14 mouse cellular contexts compared by ENCODE assay signal in genomic region chr6:140152418-140153176, GRCm38 (mm10).
A peak's percentile ranks its signal among the peaks of the same experiment; 100 is the strongest.
DNase-seq lines count a peak whose midpoint lies in the region; ATAC-seq and TF ChIP-seq lines count a peak whose summit lies in the region.
"Had no signal": no experiment of that assay in that cellular context is flagged by ENCODE, and none has a peak within 500 bp of the region (broad histone marks: within the 10 kb centered on the region; RNA-seq: fewer than 3 reads in every experiment).

No protein-coding gene starts in this region.

- no peak for DNase-seq in stomach, postnatal 0 days (ENCODE audit: low spot score)
- peak; percentile 33 to 83 for DNase-seq in layer of hippocampus, adult 18-20 months (ENCODE audit: low spot score in 2 of 2)
- peak; percentile 30 to 56 for DNase-seq in left cerebral cortex, postnatal 10 days (ENCODE audit: extremely low spot score in 1 of 2, low spot score in 2 of 2)
- DNase-seq in right cerebral cortex, postnatal 36 days (ENCODE audit: low spot score in 2 of 2), result peak; percentile 34 to 56
- DNase-seq in kidney, adult 11 months, result no peak
- DNase-seq in lung, postnatal 25 days (ENCODE audit: low spot score), result no peak
- no peak for DNase-seq in embryo, embryonic 11 days
- DNase-seq: cerebellum, postnatal 10 days; kidney, adult 2 months; liver had no signal

- WGBS in stomach, embryonic 14.5 days, result 47% methylated on average over 10 of the region's 10 CpGs
- WGBS in stomach, postnatal 0 days, result 52% methylated on average over 10 of the region's 10 CpGs

- H3K27ac ChIP-seq in stomach, embryonic 14.5 days (ENCODE audit: low read length), result peak overlapping the region; percentile 27; the same call in 1 of the 2 replicates
- no peak overlapping the region for H3K27ac ChIP-seq in stomach, postnatal 0 days (replicated peaks)
- H3K27ac ChIP-seq: embryonic facial prominence, embryonic 13.5 days; heart, embryonic 10.5 days had no signal

- TF ChIP-seq CTCF in stomach, postnatal 0 days (IDR thresholded peaks at IDR 0.05; ENCODE audit: low read depth), result no peak

- ATAC-seq in stomach, embryonic 14.5 days (ENCODE audit: insufficient number of reproducible peaks, insufficient read depth, low FRiP score, low read depth), result no peak
- no peak for ATAC-seq in stomach, postnatal 0 days (ENCODE audit: low FRiP score, low TSS enrichment)

- no peaks in the 10 kb centered on the region for H3K4me1 ChIP-seq in stomach, embryonic 14.5 days (ENCODE audit: control insufficient read depth, insufficient read depth, low read length)
- no peaks in the 10 kb centered on the region for H3K4me1 ChIP-seq in stomach, postnatal 0 days (replicated peaks; ENCODE audit: control insufficient read depth, insufficient read depth)
- H3K4me1 ChIP-seq: heart, embryonic 10.5 days had no signal

- TF ChIP-seq EP300 in stomach, postnatal 0 days (optimal IDR thresholded peaks at IDR 0.05), result no peak

- H3K4me2 ChIP-seq in stomach, embryonic 14.5 days (replicated peaks; ENCODE audit: low read depth, low read length), result no peak overlapping the region
- H3K4me2 ChIP-seq in stomach, postnatal 0 days (replicated peaks; ENCODE audit: low read depth), result no peak overlapping the region
- H3K4me2 ChIP-seq: embryonic facial prominence, embryonic 13.5 days; midbrain, embryonic 11.5 days had no signal

- H3K9me3 ChIP-seq in stomach, embryonic 14.5 days (ENCODE audit: control insufficient read depth, low read depth, low read length), result no peaks in the 10 kb centered on the region
- H3K9me3 ChIP-seq in stomach, postnatal 0 days (ENCODE audit: control insufficient read depth, low read length), result no peaks in the 10 kb centered on the region
- H3K9me3 ChIP-seq: embryonic facial prominence, embryonic 13.5 days; heart, embryonic 10.5 days had no signal

- H3K36me3 ChIP-seq in stomach, embryonic 14.5 days (ENCODE audit: control insufficient read depth, insufficient read depth, low read length), result no peaks in the 10 kb centered on the region
- no peaks in the 10 kb centered on the region for H3K36me3 ChIP-seq in stomach, postnatal 0 days (ENCODE audit: control insufficient read depth, insufficient read depth, low read length)
- H3K36me3 ChIP-seq: embryonic facial prominence, embryonic 13.5 days; heart, embryonic 10.5 days had no signal

- intact Hi-C loops in left cerebral cortex, postnatal 10 days (cut with DNase I), result no loop called here

- no peak overlapping the region for H3K4me3 ChIP-seq in stomach, embryonic 14.5 days (ENCODE audit: low read depth, low read length)
- no peak overlapping the region for H3K4me3 ChIP-seq in stomach, postnatal 0 days (ENCODE audit: low read depth, low read length)
- H3K4me3 ChIP-seq: embryonic facial prominence, embryonic 13.5 days; heart, embryonic 10.5 days had no signal

- no peak overlapping the region for H3K9ac ChIP-seq in stomach, embryonic 14.5 days (replicated peaks; ENCODE audit: low read depth, low read length)
- no peak overlapping the region for H3K9ac ChIP-seq in stomach, postnatal 0 days (ENCODE audit: low read length)
- H3K9ac ChIP-seq: embryonic facial prominence, embryonic 13.5 days had no signal

- H3K27me3 ChIP-seq in stomach, embryonic 14.5 days (ENCODE audit: control insufficient read depth, insufficient read depth, low read length), result no peaks in the 10 kb centered on the region
- H3K27me3 ChIP-seq in stomach, postnatal 0 days (ENCODE audit: control insufficient read depth, insufficient read depth, low read length), result no peaks in the 10 kb centered on the region
- H3K27me3 ChIP-seq: embryonic facial prominence, embryonic 13.5 days had no signal

Comparison
In these comparisons a context has a peak if more than half of its experiments do, and no peak if none do; other contexts are left out.
1. DNase-seq: peak in layer of hippocampus, adult 18-20 months (2 of 2), left cerebral cortex, postnatal 10 days (2 of 2) and right cerebral cortex, postnatal 36 days (2 of 2); none in stomach, postnatal 0 days (single experiment), kidney, adult 11 months (single experiment), lung, postnatal 25 days (single experiment) and embryo, embryonic 11 days (single experiment).